Mouse (Mus musculus) testis, adult 2 months (tissue): ENCODE results near the gene Rbfox3.

Source experiments
- CTCF ChIP-seq: fragments of 200-500 bp; IDR thresholded peaks from 2 replicates; pipeline ENCODE4 v1.5.1; 2012; ENCODE audit warnings: low read depth, mild to moderate bottlenecking, inconsistent platforms, low read length, moderate library complexity; ENCODE audit not compliant: control insufficient read depth, insufficient read depth, insufficient replicate concordance
- POLR2A ChIP-seq: fragments of 200-500 bp; IDR thresholded peaks from 2 replicates; pipeline ENCODE4 v1.6.1; 2012; ENCODE audit warnings: low read depth, mild to moderate bottlenecking, inconsistent platforms, low read length, moderate library complexity; ENCODE audit not compliant: control insufficient read depth

DNA sequence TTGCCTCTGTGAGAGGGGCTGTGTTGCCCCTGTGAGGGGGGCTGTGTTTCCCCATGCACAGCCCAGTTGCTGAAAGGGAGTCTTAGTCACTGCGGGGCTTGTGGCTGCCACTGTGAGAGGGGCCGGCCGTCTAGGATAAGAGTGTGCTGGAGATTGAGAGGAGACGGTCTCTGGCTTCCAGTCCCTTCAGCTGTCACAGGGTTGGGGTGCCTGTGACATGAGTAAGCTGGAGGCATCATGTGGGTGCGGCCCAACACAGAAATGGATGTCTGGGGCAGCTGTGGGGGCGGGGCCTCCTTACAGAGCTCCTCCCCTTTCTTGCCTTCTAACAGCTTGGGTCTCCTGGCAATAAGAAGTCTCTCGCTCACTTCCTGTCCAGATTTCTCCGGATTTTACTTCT lies 182.0 kb downstream of the Rbfox3 start:
- TF ChIP-seq CTCF, result no peak
- TF ChIP-seq POLR2A, result no peak
